Mouse (Mus musculus) kidney, postnatal 0 days (tissue): ENCODE data around the gene Zfp26. TPM values are rescaled to one million over a fixed set of nuclear protein-coding genes. Genes with fewer than 3 reads are reported as not detected.

Experiments used
- ATAC-seq: fragments of 200-750 bp; cut with Nextera tagmentation; replicated peaks from 2 replicates; pipeline ENCODE4 v1.8.0; 2017; ENCODE audit warnings: low read depth, moderate number of reproducible peaks, moderate TSS enrichment, moderate library complexity; ENCODE audit not compliant: low FRiP score
- DNase-seq: peaks from one replicate; pipeline ENCODE4 v3.0.0-alpha.2; 2016; ENCODE audit warnings: low spot score
- H3K27ac ChIP-seq: fragments of 300-500 bp; sonication (generic); 2 replicates; pipeline ENCODE4 v1.5.1; 2014; ENCODE audit warnings: mild to moderate bottlenecking
- H3K27me3 ChIP-seq: fragments of 300-500 bp; sonication (generic); 2 replicates; pipeline ENCODE4 v1.6.1; 2014; ENCODE audit warnings: low read length, mixed read lengths; ENCODE audit not compliant: insufficient read depth
- H3K36me3 ChIP-seq: fragments of 300-500 bp; sonication (generic); 2 replicates; pipeline ENCODE4 v1.6.1; 2014; ENCODE audit warnings: low read length, mixed read lengths; ENCODE audit not compliant: insufficient read depth
- H3K4me1 ChIP-seq: fragments of 300-500 bp; sonication (generic); replicated peaks from 2 replicates; pipeline ENCODE4 v1.6.1; 2014; ENCODE audit warnings: antibody characterized with exemption, low read length, mixed read lengths; ENCODE audit not compliant: insufficient read depth
- H3K4me2 ChIP-seq: fragments of 300-500 bp; sonication (generic); 2 replicates; pipeline ENCODE4 v1.6.1; 2014; ENCODE audit warnings: mild to moderate bottlenecking, low read length, moderate library complexity, mixed read lengths
- H3K4me3 ChIP-seq: fragments of 300-500 bp; sonication (generic); replicated peaks from 2 replicates; pipeline ENCODE4 v1.5.1; 2014; ENCODE audit warnings: low read depth, low read length
- H3K9ac ChIP-seq: fragments of 300-500 bp; sonication (generic); 2 replicates; pipeline ENCODE4 v1.6.1; 2014; ENCODE audit warnings: low read depth, low read length
- H3K9me3 ChIP-seq: fragments of 300-500 bp; sonication (generic); replicated peaks from 2 replicates; pipeline ENCODE4 v1.6.1; 2016; ENCODE audit warnings: low read length, inconsistent platforms, mixed read lengths
- CTCF ChIP-seq: IDR thresholded peaks from 2 replicates; pipeline ENCODE4 v1.5.1; 2016; ENCODE audit warnings: antibody characterized with exemption, low read depth, mild to moderate bottlenecking, moderate library complexity
- WGBS: fragments of 180-500 bp; shearing (Covaris S2); extraction: QIAGEN DNeasy Blood & Tissue Kit; methylation state at CpG from one replicate; pipeline ENCODE4 v1.1.7; 2014; 5-methylcytosine and 5-hydroxymethylcytosine counted together
- polyA plus RNA-seq: library from polyadenylated mRNA; unstranded; fragments of >200 nt; fragmentation: Nextera tagmentation; extraction: Ambion mirVana; gene quantifications from 2 replicates; pipeline ENCODE4 v1.2.1, GENCODE M21; 2015

The Zfp26 gene
- 13.5 and 15.3 TPM in 2 replicates for polyA plus RNA-seq

DNA sequence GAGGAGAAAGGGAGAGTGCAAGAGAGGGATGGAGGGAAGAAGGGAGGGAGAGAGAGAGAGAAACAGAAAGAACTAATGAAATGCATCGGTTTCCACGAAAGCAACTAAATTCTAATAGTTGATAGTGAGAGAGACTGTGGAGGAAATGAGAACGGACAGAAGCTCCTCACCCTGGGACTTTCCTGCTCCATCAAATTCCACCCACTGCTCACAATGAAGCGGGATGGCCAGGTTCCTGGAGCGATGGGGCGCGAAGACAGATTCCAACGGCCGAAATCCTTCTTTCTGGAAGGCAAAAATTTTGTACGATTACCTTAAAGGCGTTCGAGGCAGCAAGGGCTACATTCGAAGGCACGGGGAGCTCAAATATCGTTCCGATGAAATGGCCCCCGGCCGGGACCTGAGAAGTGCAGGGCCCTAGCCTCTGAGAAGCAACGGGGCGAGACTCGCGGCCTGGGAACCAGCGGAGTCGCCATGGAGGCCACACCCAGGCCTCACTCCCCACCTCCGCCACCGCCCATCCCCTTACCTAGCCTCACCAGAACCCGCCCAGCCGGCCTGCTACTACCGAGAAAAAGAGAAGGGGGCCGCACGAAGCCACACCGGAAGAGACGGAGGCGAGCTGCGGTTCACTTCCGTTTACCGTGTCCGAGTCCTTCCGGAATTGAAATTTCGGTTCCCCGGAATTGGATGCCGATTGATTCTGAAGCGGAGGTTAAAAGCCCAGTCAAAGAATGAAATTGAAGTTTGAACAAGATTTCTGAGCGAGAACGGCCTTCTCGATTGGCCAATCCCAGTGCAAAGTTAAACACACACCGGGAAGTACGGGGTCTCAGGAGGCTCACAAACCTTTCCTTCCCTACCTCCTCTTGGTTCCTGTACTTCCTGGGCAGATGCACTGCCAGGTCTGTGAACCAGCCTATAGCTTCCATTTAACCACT, at the start of gene Zfp26:
Zfp26 (minus strand) TSS at position 786 of the 941 bp plus-strand sequence.
- under 1% methylated on average over 48 of the region's 48 CpGs for WGBS
- H3K4me2 ChIP-seq: peak within 1 kb of the TSS; percentile 57
- no peaks in the 10 kb centered on the region for H3K4me1 ChIP-seq
- H3K27me3 ChIP-seq: no peaks in the 10 kb centered on the region
- peak within 1 kb of the TSS; percentile 89 for H3K9ac ChIP-seq
- peaks cover 11% of the 10 kb centered on the region; the same call in 1 of the 2 replicates for H3K36me3 ChIP-seq
- peak within 1 kb of the TSS; percentile 60 for H3K4me3 ChIP-seq
- TF ChIP-seq CTCF: no peak
- peak within 1 kb of the TSS; percentile 94 for H3K27ac ChIP-seq
- H3K9me3 ChIP-seq: no peaks in the 10 kb centered on the region
- DNase-seq (peak; percentile 90), ATAC-seq (peak; percentile 92)

DNA sequence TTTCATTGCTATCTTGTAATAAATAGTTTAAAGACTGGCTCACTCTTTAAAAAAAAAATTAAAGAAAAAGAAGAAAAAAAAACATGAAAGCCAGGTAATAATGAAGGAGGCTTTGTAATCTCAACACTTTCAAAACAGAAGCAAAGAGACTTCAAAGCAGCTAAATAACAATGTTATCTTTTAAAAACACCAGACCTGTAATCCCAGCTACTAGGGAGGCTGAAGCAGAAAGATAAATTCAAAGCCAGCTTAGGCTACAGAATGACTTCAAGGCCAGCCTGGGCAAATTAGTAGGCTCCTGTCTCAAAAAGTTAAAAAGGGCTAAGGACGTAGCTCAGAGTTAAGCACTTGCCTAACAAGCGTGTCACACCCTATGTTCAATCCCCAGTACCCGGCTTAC, 49.7 kb upstream of the Zfp26 start:
- 79% methylated on average over 3 of the region's 3 CpGs for WGBS
- DNase-seq: no peak
- Histone ChIP-seq H3K27me3 (no peaks in the 10 kb centered on the region), H3K9ac (no peak overlapping the region), H3K36me3 (peaks cover 19% of the 10 kb centered on the region), H3K27ac (no peak overlapping the region), H3K4me1 (no peaks in the 10 kb centered on the region), H3K4me2 (no peak overlapping the region), H3K4me3 (no peak overlapping the region), H3K9me3 (no peaks in the 10 kb centered on the region)
- ATAC-seq: no peak
- TF ChIP-seq CTCF: no peak

DNA sequence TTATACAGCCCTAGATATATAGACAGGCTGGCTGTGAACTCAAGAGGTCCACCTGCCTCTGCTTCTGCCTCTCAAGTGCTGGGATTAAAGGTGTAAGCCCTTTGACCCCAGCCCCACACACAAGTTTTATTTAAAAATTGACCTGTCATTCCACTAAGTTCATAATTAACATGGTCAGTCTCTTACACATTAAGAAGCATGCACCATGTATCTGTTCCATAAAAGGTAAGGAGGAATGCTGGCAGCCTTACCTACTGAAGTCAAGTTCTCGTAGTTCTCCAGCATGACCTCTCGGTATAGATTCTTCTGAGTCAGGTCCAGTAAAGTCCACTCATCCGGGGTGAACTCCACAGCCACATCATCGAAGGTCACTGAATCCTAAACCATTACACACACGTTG, 44.8 kb upstream of the Zfp26 start:
- TF ChIP-seq CTCF: no peak
- DNase-seq (peak; percentile 6), ATAC-seq (peak; percentile 49; the same call in 1 of the 2 replicates)
- Histone ChIP-seq H3K4me1 (no peaks in the 10 kb centered on the region), H3K9me3 (no peaks in the 10 kb centered on the region), H3K27me3 (no peaks in the 10 kb centered on the region), H3K4me2 (no peak overlapping the region), H3K27ac (no peak overlapping the region), H3K9ac (no peak overlapping the region), H3K36me3 (peaks cover 58% of the 10 kb centered on the region), H3K4me3 (no peak overlapping the region)
- WGBS: 83% methylated on average over 5 of the region's 5 CpGs

DNA sequence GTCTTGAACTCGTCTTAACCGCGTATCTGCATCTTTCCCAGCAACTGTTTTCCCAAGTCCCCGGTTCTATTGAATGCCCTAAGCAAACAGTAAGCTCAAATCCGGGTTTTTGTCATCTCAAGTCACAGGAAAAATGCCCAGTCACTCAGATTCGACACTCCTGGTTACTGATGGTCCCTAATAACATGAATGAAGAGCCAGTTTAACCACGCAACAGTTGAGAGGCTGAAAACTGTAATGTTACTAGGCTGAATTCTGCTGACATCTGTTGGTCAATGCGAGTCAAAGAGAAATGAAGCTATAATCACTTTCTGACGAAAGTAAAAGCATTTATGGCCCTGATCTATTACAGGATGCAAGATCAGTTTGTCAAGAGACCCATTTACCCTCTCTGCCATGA, 33.3 kb upstream of the Zfp26 start:
- Histone ChIP-seq H3K36me3 (peaks cover 10% of the 10 kb centered on the region; the same call in 1 of the 2 replicates), H3K4me1 (0 out of 2 replicates have a peak, but pooled peaks cover 3% of the 10 kb centered on the region), H3K27me3 (no peaks in the 10 kb centered on the region), H3K27ac (peak overlapping the region; percentile 97), H3K4me3 (peak overlapping the region; percentile 91), H3K9ac (peak overlapping the region; percentile 92), H3K9me3 (no peaks in the 10 kb centered on the region), H3K4me2 (peak overlapping the region; percentile 69)
- WGBS: 4% methylated on average over 9 of the region's 9 CpGs
- DNase-seq: peak; percentile 52
- no peak for ATAC-seq
- TF ChIP-seq CTCF: peak; percentile 34; the same call in 1 of the 2 replicates

DNA sequence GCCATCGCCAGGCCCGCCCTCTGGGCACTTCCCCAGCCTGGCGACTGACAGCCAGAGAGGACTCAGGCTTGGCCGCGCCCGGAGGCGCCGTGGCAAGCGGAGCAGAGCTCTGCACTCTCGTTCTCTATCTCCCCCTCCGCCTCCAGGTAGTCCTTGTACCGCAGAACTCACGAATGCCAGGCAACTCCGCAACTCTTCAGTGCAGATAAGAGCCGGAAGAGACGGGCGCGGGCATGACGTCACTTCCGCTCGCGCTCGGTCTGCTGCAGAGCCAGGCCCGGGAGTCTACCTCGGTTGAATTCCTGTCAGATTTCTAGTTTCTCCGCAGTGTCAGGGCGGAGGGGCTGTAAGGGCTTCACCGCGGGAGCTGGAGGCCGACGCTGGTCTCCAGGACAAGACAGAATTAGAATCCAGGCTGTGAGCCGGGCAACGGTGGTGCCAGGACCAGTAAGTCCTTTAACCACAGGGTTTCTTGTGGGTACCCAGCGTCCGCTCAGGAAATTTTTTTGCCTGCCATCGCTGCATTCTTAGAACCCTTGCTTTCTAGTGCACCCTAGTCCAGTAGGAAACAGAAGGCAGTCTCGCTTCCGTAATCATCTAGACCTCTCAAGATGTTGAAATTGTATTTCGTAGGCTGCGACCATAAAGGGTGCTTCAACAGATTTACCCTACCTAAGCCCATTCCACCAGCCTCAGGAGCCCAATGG, 32.7 kb upstream of the Zfp26 start, which contains the start of gene Zfp426:
Zfp426 (minus strand) TSS at position 220 of the 707 bp plus-strand sequence.
- TF ChIP-seq CTCF: no peak
- Histone ChIP-seq H3K27me3 (no peaks in the 10 kb centered on the region), H3K36me3 (peaks cover 10% of the 10 kb centered on the region; the same call in 1 of the 2 replicates), H3K9me3 (no peaks in the 10 kb centered on the region), H3K4me1 (0 out of 2 replicates have a peak, but pooled peaks cover 3% of the 10 kb centered on the region), H3K9ac (peak within 1 kb of the TSS; percentile 92), H3K4me2 (peak within 1 kb of the TSS; percentile 69), H3K27ac (peak within 1 kb of the TSS; percentile 97), H3K4me3 (peak within 1 kb of the TSS; percentile 91)
- DNase-seq (peak; percentile 94), ATAC-seq (peak; percentile 94)
- 1% methylated on average over 40 of the region's 40 CpGs for WGBS
